ENCODE assay signal across 8 mouse cellular contexts in the genomic region with DNA sequence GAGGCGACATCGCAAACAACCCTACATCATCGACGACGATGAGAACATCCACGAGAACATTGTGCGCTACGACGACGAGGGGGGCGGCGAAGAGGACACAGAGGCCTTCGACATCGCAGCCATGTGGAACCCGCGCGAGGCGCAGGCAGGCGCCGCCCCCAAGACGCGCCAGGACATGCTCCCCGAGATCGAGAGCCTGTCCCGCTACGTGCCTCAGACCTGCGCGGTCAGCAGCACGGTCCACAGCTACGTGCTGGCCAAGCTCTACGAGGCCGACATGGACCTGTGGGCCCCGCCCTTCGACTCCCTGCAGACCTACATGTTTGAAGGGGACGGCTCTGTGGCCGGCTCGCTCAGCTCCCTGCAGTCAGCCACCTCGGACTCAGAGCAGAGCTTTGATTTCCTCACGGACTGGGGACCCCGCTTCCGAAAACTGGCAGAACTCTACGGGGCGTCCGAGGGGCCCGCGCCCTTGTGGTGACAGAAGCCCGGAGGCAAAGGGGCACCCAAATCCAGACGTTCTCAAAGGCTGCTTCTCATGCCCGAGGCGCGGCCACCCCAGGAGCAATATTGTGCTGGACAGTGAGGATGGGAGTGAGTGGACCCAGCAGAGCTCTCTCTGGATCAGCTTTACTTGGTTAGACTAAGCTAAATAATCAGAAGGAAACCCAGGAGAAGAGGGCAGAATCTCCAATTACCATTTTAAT.
DNase-seq lines count a peak whose midpoint lies in the region; ATAC-seq and TF ChIP-seq lines count a peak whose summit lies in the region.

No protein-coding gene starts in this region.

- H3K9ac ChIP-seq in hindbrain, embryonic 16.5 days (ENCODE audit: low read depth, low read length) = peak overlapping the region; percentile 69
- no peak overlapping the region for H3K9ac ChIP-seq in liver, embryonic 12.5 days

- H3K4me1 ChIP-seq in thymus, adult 2 months (replicated peaks; ENCODE audit: control insufficient read depth, insufficient read depth, low read length) = no peaks in the 10 kb centered on the region
- peaks cover 9% of the 10 kb centered on the region for H3K4me1 ChIP-seq in forebrain, embryonic 10.5 days
- H3K4me1 ChIP-seq in hindbrain, embryonic 16.5 days (ENCODE audit: control insufficient read depth, insufficient read depth, low read depth, low read length) = peaks cover 2% of the 10 kb centered on the region; the same call in 1 of the 2 replicates
- H3K4me1 ChIP-seq in liver, embryonic 12.5 days = no peaks in the 10 kb centered on the region

- TF ChIP-seq POLR2A in thymus, adult 2 months (IDR thresholded peaks at IDR 0.05; ENCODE audit: control insufficient read depth, extremely low read depth, insufficient read depth, low read length, poor library complexity) = no peak

- no peaks in the 10 kb centered on the region for H3K27me3 ChIP-seq in thymus, adult 2 months (ENCODE audit: control insufficient read depth, insufficient read depth, low read length)
- peaks cover 27% of the 10 kb centered on the region for H3K27me3 ChIP-seq in forebrain, embryonic 10.5 days (ENCODE audit: poor library complexity, severe bottlenecking)
- no peaks in the 10 kb centered on the region for H3K27me3 ChIP-seq in hindbrain, embryonic 16.5 days (replicated peaks; ENCODE audit: control insufficient read depth, insufficient read depth, low read length)
- peaks cover 14% of the 10 kb centered on the region; the same call in 1 of the 2 replicates for H3K27me3 ChIP-seq in liver, embryonic 12.5 days (replicated peaks)

- H3K4me2 ChIP-seq in hindbrain, embryonic 16.5 days (ENCODE audit: low read length) = peak overlapping the region; percentile 85
- peak overlapping the region; percentile 62 for H3K4me2 ChIP-seq in liver, embryonic 12.5 days

- peak; percentile 87 for ATAC-seq in hindbrain, embryonic 16.5 days
- peak; percentile 40; the same call in 1 of the 2 replicates for ATAC-seq in liver, embryonic 12.5 days

- no peaks in the 10 kb centered on the region for H3K36me3 ChIP-seq in thymus, adult 2 months (ENCODE audit: control insufficient read depth, insufficient read depth, low read length)
- H3K36me3 ChIP-seq in forebrain, embryonic 10.5 days (replicated peaks) = no peaks in the 10 kb centered on the region
- H3K36me3 ChIP-seq in hindbrain, embryonic 16.5 days (ENCODE audit: control insufficient read depth, insufficient read depth, low read length) = no peaks in the 10 kb centered on the region
- no peaks in the 10 kb centered on the region for H3K36me3 ChIP-seq in liver, embryonic 12.5 days

- no peak overlapping the region for H3K4me3 ChIP-seq in thymus, adult 2 months (ENCODE audit: control insufficient read depth, insufficient read depth, low read length)
- peak overlapping the region; percentile 54 for H3K4me3 ChIP-seq in forebrain, embryonic 10.5 days
- peak overlapping the region; percentile 48 for H3K4me3 ChIP-seq in hindbrain, embryonic 16.5 days (ENCODE audit: low read length)
- peak overlapping the region; percentile 33 for H3K4me3 ChIP-seq in liver, embryonic 12.5 days

- 18% methylated on average over 51 of the region's 51 CpGs for WGBS in thymus, adult 2 months
- 17% methylated on average over 51 of the region's 51 CpGs for WGBS in forebrain, embryonic 10.5 days
- WGBS in hindbrain, embryonic 16.5 days = 7% methylated on average over 51 of the region's 51 CpGs
- 17% methylated on average over 51 of the region's 51 CpGs for WGBS in liver, embryonic 12.5 days (ENCODE audit: insufficient replicate concordance)

- no peak for TF ChIP-seq CTCF in thymus, adult 2 months (IDR thresholded peaks at IDR 0.05; ENCODE audit: borderline replicate concordance, control insufficient read depth, extremely low read depth, insufficient read depth, low read length, poor library complexity)

- H3K9me3 ChIP-seq in forebrain, embryonic 10.5 days = no peaks in the 10 kb centered on the region
- no peaks in the 10 kb centered on the region for H3K9me3 ChIP-seq in hindbrain, embryonic 16.5 days (ENCODE audit: control insufficient read depth, low read length)
- H3K9me3 ChIP-seq in liver, embryonic 12.5 days (replicated peaks) = no peaks in the 10 kb centered on the region

- H3K27ac ChIP-seq in thymus, adult 2 months (ENCODE audit: control insufficient read depth, insufficient read depth, low read length) = no peak overlapping the region
- peak overlapping the region; percentile 80 for H3K27ac ChIP-seq in forebrain, embryonic 10.5 days
- no peak overlapping the region for H3K27ac ChIP-seq in hindbrain, embryonic 16.5 days (ENCODE audit: low read depth, low read length)
- no peak overlapping the region for H3K27ac ChIP-seq in liver, embryonic 12.5 days

- peak; percentile 5 for DNase-seq in thymus, postnatal 4 days
- DNase-seq in thymus, adult 2 months = no peak
- DNase-seq in forebrain, embryonic 10.5 days (ENCODE audit: extremely low spot score, low spot score) = peak; percentile 37
- peak; percentile 1 for DNase-seq in ovary, adult 18-20 months (ENCODE audit: low spot score)
- DNase-seq in right cerebral cortex, postnatal 25 days = no peak
- no peak for DNase-seq in left cerebral cortex, adult 9 months (ENCODE audit: low spot score in 2 of 2)

Comparison
In these comparisons a context has a peak if more than half of its experiments do, and no peak if none do; other contexts are left out.
1. DNase-seq: peak in thymus, postnatal 4 days (single experiment), forebrain, embryonic 10.5 days (single experiment) and ovary, adult 18-20 months (single experiment); none in thymus, adult 2 months (single experiment), right cerebral cortex, postnatal 25 days (single experiment) and left cerebral cortex, adult 9 months (0 of 2).